Mouse (Mus musculus): ENCODE data around the gene Gldc.
"Not testable (repeated sequence)": the region's sequence is repeated elsewhere in the genome, so short reads cannot be mapped to it uniquely, and the experiment has no call there.

The Gldc gene

GRCm38 (mm10) chr19:30174919-30175571 is at the start of gene Gldc:
Gene Gldc, minus strand, starts transcription at chr19:30175429.
- DNase-seq: peak; percentile 62

DNA sequence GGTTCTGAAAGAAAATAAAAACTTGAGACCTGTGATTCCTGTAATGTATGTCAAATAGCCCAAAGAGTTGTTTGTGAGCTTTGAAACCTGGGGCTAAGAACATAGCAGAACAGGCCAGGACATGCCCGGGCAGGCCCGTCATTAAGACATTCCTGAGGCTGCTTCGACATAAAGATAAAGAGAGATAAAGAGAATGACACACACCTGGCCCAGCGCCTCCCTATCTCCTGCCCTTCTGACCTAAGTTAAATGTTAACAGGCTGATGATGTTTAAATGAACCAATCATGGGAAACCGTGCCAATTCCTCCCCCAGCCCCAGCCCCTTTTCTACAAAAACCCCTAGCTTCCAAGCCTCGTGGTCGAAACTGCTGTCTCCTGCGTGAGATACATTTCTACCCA is 47.4 kb upstream of the Gldc start:
- not testable (repeated sequence) for DNase-seq

- DNase-seq: no peak
Observed at GRCm38 (mm10) chr19:30217335-30217734, 42.1 kb upstream of the Gldc start.

DNA sequence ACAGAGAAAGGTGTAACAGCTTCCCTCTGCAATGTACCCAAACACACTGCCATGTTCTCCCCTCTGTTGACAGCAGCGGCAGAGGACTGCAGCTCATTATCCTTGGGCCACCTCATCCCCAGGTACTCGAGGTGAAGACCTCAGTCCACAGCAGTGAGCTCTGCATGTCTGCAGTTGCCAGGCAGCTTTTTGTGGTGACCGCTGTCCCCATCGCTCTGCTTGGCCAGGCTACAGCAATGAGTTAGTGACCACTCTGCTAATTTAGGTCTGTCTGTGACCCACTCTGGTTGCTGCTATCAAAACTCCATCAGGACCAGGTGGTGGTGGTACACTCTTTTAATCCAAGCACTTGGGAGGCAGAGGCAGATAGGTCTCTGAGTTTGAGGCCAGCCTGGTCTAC is 41.0 kb upstream of the Gldc start:
- DNase-seq: no peak

GRCm38 (mm10) chr19:30215736-30216135 is 40.5 kb upstream of the Gldc start:
- not testable (repeated sequence) for DNase-seq

GRCm38 (mm10) chr19:30214026-30214425 is 38.8 kb upstream of the Gldc start:
- no peak for DNase-seq

DNA sequence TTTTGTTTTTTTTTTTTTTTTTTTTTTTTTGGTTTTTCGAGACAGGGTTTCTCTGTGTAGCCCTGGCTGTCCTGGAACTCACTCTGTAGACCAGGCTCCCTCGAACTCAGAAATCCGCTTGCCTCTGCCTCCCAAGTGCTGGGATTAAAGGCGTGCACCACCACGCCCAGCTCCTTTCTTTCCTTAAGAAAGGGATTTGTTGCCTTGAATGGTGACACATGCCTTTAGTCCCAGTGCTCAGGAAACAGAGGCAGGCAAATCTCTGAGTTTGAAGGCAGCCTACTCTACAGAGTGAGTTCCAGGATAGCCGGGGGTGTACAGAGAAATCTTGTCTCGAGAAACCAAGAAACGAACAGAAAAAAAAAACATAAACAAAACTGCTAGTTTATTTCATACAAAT is 33.8 kb upstream of the Gldc start:
- not testable (repeated sequence) for DNase-seq

DNA sequence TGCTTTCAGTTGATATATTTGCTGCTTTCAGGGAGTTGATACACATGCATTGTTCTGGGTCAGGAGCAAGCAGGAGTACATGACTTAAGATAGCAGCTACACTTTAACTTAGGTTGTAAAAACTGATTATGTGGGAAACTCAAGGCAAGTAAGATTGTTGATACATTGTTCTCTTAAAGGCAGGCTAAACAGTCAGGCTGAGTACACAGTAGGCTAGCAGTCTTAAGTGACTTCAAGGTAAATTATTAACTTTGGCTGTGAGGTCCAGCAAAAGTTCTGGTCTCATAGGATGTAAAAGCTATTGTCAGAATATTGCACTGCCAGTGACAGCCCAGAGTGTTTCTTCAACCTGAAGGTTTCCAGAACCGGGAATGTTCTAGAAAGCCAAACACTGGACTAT is 31.8 kb upstream of the Gldc start:
- no peak for DNase-seq

GRCm38 (mm10) chr19:30205874-30206273 is 30.6 kb upstream of the Gldc start:
- no peak for DNase-seq

- no peak for DNase-seq
Observed at GRCm38 (mm10) chr19:30205159-30205816, 30.1 kb upstream of the Gldc start.

GRCm38 (mm10) chr19:30202177-30202576 is 26.9 kb upstream of the Gldc start:
- no peak for DNase-seq

- no peak for DNase-seq
Observed at GRCm38 (mm10) chr19:30194999-30195398, 19.8 kb upstream of the Gldc start.

GRCm38 (mm10) chr19:30187232-30187631 is 12.0 kb upstream of the Gldc start:
- no peak for DNase-seq

- no peak for DNase-seq
Observed at GRCm38 (mm10) chr19:30185536-30185935, 10.3 kb upstream of the Gldc start.

DNA sequence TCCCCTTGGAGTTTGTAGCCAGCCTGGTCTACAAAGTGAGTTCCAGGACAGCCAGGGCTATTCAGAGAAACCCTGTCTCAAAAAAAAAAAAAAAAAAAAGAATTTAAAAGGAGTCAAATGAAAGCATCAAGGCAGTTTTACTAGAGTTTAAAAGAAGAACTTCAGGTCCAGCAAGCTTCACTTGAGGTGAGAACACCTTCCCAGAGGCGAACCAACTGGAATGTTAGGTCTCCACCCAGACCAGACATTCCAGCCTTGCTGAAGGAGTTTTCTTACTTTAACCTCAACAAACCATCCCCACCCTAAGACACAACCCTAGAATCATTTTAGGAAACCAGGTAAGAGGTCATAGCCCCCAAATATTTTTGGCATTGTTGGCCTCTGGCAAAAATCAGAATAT is 4.8 kb upstream of the Gldc start:
- DNase-seq: no peak

DNA sequence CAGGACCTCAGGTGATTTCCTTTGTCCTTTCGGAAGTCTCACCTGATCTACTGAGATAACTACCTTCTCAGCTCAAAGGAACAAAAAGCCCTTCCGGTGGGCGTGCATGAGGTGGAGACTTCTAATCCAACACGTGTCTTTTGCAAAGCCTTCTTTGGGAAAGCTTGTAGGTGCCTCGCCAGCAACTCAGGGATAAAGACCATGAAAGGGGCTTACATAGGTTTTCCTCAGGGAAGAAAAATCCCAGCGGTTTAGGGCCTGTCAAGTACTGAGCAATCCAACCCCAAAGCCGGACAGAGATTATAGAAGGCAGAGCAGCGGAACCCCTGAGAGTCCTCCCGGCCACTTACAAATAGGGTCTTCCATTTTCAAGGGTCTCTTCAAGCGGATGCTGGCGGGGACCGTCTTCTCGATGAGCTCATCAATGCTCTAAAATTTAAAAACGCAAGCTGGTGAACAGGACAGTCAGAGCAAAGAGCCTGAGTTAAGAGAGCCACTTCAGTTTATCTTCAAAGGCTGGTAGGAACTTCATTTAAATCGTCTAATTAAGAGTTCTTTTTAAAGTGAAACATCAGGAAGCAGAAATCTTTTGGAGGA is 1.1 kb downstream of the Gldc start:
- no peak for DNase-seq

DNA sequence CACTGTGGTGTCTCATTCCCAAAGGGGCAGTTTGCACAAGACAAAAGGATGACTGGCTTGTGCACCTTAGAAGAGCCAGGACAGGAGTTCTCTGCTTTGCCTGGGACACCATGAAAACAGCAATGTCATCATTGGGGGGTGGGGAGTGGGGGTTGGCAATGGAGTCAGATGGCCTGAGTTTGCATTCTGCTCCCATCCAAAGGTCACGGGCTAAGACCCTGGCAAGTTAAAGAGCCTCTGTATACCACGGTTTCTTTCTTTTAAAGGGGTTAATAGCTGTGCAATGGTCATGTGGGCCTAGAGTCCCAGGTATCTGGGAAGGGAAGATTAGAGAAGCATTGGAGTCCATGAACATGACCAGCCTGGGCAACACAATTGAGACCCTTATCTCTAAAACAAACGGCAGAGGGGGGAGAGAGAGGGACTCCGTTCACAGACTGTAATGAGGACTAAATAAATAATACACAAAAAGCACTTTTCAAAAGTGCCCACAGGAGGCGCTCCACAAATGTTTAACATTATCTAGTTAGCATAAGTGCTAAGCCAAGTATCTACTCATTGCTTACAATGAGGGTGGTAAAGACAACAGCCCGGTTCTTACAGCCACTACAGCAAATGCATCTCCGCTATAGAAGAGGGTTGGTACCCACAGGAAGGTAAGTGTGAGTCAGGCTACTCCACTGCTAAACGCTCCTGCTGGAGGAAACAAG is 3.7 kb downstream of the Gldc start:
- no peak for DNase-seq

DNA sequence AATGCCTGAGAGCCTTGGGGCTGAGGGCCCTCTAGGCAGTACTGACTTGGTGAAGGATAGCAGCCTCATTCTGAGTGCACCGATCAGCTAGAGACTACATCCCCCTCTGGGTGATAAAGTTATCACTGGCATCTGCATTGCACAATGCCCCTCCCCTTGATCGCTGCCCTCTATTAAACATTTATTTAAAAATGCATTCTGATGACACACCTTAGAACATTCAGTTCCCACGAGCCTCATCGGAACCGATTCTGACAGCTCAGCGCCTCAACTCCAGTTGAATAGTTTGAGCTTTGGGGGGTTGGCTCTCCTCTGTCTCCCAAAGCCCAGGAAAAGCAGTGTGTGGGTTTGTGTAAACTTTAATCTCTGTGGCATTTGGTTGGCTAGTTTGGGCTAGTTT is 4.9 kb downstream of the Gldc start:
- DNase-seq: no peak

DNA sequence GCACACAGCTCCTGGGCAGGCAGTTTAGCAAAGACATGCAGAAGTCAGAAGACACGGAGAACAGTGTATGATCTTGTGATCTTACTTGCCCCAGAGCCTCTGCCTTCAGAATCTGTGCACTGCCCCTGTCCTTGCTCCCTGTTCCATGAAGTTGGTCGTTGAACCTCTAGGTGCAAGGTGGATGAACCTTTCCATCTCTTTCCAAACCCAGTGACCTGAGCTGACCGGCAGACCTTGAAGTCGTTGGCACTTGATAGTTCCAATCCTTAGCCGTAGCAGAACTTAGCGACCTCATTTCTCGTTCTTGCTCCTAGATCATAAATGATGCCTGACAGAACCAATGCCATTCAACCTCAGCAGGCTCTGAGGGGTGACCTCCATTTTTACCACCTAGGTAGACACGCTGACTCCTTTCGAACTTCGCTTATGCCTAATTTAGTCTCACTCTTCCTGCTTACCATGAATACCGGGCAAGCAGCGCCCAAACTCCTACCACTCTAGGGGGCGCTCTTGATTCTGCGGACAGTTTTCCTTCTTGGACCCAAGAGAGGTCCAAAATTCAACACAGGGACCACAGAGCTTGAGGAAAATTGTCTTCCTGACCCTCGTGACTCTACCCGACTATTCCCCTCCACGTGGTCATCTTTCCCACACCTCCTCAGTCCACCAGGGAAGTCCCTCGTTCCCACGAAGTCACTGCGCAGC is 8.3 kb downstream of the Gldc start:
- no peak for DNase-seq

GRCm38 (mm10) chr19:30164228-30164627 is 11.0 kb downstream of the Gldc start:
- peak; percentile 58 for DNase-seq

DNA sequence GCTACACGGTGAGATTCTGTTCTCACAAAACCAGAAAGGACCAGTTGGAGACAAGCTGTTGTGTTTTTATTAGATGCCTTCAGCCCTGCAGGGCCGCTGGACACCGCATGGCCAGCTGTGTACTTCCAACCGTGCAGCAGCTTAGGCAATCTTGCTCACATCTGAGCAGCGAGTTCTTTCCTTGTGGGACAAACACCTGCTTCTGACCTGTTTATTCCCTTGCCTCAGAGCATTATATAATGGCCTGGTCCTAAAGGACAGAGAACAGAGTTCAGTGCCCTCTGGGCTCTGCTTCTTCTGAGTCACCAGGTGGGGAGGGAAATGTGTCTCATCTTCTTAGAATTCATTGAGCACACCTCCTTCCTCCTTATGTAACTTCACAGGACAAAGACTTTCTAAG is 12.4 kb downstream of the Gldc start:
- DNase-seq: no peak

DNA sequence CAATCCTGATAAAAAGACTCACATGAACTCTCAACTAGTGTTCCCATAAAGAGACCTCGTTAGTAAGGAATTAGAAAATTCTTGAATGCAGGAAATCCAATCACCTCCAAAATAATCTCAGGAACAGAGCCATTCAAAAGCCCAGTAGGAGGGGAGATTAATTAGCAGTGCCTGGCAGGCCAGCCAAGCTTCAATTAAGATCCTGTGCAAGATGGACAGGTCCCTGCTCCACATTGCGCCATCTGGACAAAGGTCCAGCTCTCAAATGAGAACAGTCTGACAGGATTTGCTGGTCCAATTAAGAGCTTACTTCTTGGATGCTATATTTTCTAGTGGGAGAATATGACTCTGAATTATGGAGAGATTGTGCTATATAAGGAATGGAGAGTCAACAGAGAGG is 15.2 kb downstream of the Gldc start:
- peak; percentile 80 for DNase-seq

DNA sequence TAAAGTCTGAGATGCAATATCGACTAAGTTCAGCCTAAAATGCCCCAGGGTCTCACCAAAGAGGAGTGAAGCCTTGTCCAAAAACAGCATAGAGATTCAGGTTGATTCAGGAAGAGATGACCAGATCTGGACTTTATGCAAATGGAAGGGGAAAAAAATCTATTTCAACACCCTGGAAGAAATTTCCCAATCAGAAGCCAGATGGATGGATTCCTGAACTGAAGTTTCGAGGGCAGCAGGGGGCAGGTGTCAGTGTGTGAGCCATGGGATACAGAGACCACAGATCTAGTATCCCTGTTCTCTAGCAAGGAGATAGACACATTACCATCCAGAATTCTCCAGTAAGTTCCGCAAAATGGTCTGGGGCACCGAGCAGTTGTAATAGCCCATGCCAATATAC is 17.0 kb downstream of the Gldc start:
- no peak for DNase-seq
